Mouse (Mus musculus): Measurements from ENCODE around the gene Gm44805. TPM values are rescaled to one million over a fixed set of nuclear protein-coding genes. Genes with fewer than 3 reads are reported as not detected.
A peak's percentile ranks its signal among the peaks of the same experiment; 100 is the strongest.

Gm44805 gene
- total RNA-seq, 4 experiments from 2014 or later, result not detected

GRCm38 (mm10) chr7:19678901-19679300 lies 2.3 kb downstream of the Gm44805 start:
- no peak for DNase-seq (ENCODE audit: low spot score in 2 of 2)

- no peak for DNase-seq (ENCODE audit: low spot score in 2 of 2)
Measured at GRCm38 (mm10) chr7:19677872-19678271, 3.4 kb downstream of the Gm44805 start, which contains the start of gene Apoc2. Gene Apoc2, minus strand, starts transcription at chr7:19677941.

GRCm38 (mm10) chr7:19676662-19677061 lies 4.6 kb downstream of the Gm44805 start:
- DNase-seq (ENCODE audit: low spot score in 2 of 2), result no peak

- DNase-seq (ENCODE audit: low spot score in 2 of 2), result no peak
Measured at GRCm38 (mm10) chr7:19675824-19676223, 5.4 kb downstream of the Gm44805 start.

DNA sequence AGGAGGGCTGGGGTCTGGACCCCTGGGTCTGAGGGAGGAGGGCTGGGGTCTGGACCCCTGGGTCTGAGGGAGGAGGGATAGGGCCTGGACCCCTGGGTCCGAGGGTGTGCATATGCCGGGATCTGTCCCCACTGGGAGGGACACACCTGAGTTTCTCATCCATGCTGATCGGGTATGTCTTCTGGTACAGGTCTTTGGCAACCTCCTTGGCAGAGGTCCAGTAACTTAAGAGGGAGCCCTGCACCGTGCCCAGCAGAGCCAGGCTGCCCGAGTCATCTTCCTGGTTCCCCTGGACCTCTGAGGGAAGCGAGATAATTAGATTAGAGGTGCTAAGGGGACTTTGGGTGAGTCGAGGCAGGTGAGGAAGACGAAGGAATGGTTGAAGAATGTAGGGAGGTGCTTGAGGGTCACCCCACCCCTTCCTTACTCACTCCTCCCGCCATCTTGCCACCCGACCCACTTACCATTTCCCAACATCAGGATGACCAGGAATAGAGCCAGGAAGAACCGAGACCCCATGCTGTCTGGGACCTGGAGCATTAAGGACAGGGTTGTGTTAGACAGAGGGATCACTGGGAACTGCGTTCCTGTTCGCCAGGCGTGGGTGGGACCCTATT lies 8.0 kb downstream of the Gm44805 start:
- DNase-seq (ENCODE audit: low spot score in 2 of 2), result no peak

DNA sequence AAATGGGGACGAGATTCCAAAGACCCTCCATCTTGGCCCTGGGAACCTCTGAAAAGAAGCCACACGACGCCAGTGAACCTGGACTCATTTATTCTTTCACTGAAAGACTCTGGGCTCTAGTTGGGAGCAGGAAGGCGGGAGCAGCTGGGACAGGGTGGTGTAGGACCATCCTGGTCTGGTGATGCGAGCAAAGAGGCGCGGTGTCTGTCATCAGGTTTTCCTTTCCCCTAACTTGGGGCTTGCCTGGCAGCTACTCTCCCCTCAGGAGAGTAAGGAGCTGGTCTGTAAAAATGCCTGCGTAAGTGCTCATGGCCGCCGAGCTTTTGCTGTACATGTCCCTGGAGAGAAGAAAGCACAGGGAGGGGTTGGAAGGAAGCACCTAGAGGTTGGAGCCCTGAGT lies 9.7 kb downstream of the Gm44805 start:
- DNase-seq (ENCODE audit: low spot score in 2 of 2), result no peak

DNA sequence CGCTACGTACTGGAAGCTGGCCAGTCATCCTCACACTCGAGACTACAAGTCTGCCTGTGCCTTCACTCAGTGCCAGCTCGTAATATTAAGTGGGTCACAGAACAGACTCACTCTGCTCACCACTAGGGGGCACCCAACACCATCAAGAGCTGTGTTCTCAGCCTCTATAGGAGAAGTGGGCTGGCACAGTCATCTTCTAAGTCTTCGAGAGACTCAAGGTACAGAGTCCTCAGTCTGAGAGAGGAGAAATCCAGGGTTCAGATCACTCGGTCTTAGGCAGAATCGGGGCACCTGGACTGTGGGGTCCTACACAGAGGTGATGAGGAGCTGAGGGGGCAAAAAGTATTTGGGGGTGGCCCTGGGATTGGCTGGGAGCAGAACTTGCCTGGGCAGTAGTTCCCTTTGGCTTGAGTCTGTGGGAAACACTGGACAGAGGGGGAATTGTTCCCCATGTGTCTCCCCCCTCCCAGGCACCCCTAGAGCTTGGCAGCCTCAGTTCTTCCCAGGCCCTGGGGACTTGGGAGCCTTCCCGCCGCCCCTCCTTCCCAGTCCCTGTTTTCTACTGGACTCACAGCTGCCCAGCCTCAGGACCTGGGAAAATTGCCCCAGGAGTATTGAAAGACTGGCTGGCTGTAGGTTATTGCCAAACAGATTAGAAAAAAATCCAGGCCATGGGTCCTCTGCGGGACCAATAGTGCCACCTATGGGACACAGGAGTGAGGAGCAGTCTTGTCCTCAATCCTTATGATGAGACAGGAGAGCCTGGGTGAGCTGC lies 12.1 kb downstream of the Gm44805 start:
- DNase-seq (ENCODE audit: low spot score in 2 of 2), result peak; percentile 89 to 90

- DNase-seq (ENCODE audit: low spot score in 2 of 2), result no peak
Measured at GRCm38 (mm10) chr7:19667434-19667833, 13.8 kb downstream of the Gm44805 start.

DNA sequence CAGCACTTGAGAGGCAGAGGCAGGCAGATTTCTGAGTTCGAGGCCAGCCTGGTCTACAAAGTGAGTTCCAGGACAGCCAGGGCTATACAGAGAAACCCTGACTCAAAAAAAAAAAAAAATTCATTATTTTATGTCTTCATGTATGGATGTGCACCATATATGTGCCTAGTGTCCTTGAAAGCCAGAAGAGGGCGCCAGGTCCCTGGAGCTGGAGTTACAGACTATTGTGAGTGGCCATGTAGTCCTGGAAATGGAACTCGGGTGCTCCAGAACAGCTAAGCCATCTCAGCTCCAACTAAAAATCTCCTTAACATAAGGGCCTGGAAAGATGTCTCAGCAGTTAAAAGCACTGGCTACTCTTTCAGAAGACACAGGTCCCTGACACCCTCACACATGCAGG lies 14.5 kb downstream of the Gm44805 start:
- DNase-seq (ENCODE audit: low spot score in 2 of 2), result no peak

DNA sequence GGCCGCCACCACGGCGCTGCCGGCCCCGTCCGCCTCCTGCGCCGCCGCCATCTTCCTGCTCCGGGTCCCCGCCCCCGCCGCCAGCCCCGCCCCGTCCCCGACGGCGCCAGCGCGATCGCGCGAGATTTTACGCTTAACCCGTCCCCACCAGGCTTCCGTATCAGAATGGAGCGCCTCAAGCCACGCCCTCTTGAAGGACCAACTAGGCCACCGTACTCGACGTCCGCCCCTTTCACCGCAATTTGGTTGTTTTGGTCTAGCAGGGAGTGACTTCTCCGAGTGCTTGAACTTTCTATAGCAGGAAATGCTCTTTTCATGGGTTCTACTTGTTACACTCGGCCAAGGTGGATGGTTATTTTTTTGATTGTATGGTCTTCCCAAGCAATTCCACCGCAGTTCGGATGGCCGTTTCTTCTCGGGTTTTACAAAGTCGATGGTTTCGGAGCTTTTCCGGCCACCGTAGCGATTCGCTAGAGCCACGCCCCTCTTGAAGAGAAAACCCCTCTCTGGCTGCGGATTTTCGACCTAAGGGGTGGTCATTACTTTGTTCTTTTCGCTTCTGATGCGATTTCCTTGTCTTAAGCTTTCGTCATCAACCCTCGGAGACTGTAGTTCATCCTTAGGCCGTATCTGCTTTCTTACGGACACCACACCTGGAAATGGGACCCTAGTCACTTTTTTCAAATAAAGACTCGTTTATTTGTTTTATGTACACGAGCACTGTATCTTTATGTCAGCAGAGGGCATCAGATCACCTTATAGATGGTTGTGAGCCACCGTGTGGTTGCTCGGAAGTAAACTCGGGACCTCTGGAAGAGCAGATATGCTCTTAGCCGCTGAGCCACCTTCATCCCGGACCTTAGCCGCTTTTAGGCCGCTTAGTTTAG lies 16.0 kb downstream of the Gm44805 start, which contains the start of gene Clptm1:
Gene Clptm1 (minus strand): TSS at position 79 of the 887 bp plus-strand sequence.
- DNase-seq (ENCODE audit: low spot score in 2 of 2), result peak; percentile 93 to 94

DNA sequence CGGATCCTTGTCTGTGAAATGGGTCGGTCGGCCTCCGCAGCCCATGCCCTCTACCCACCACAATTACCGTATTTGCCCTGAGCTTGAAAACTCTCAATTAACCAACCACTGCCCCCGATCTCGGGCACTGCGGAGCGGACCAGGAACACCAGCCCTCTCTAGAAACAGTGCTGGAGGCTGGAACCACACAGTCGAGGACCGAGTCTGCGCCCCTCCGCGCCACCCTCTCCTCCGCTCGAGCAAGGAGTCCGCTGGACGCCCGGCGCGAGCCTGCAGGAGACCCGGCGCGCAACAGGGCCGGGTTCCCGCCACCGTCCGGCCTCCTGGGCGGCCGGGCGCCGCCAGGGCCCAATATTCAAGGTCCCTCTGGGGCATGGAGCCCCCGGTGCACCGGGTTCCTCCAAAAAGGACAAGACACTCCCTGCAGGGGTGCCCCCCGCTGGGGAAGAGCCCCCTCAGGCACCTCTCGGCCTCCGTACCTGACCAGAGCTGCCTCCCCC lies 16.7 kb downstream of the Gm44805 start:
- no peak for DNase-seq (ENCODE audit: low spot score in 2 of 2)

DNA sequence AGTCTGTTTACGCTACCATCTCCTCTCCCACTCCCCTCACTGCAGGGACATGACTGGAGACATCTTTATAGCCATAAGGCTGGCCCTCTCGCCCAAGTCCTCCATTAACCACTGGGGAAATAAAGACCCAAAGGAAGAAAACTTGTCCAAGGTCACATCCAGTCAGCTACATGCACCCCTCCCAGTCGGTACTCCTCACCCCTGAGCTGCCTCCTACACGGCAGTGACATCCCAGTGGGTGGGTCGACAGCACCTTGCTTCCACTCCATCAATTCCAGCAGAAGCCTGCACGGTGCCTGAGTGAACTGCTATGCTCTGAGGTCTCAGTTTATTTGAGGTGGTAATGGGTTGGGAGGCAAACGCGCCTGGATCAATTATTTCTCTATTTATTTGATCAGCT lies 17.3 kb downstream of the Gm44805 start:
- DNase-seq (ENCODE audit: low spot score in 2 of 2), result no peak

- no peak for DNase-seq (ENCODE audit: low spot score in 2 of 2)
Measured at GRCm38 (mm10) chr7:19652614-19653013, 28.6 kb downstream of the Gm44805 start.

DNA sequence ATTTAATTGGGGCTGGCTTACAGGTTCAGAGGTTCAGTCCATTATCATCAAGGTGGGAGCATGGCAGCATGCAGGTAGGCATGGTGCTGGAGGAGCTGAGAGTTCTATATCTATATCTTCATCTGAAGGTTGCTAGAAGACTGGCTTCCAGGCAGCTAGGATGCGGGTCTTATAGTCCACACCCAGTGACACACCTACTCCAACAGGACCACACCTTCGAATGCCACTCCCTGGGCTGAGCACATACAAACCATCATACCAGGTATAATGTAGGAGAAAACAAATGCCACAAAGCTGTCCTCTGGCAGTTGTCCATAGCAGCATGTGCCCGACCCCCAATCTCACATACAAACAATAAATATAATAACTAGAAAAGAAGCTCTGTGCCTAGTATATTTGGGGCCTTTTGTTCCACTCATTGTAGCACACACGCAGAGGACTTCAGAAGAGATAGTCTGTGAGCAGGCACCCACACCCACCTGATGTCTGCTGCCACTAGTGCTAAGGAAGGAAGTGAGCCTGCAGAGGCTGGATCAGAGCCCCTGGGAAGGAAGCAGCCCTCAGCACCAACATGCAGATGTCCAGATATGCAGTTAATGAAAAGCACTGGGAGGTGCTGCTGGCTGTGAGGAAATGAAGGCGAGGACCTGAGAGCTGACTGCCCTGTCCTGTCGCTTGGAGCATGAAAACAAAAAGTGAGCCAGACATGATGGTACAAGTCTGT lies 30.0 kb downstream of the Gm44805 start:
- DNase-seq (ENCODE audit: low spot score in 2 of 2), result no peak

GRCm38 (mm10) chr7:19641223-19641622 lies 40.0 kb downstream of the Gm44805 start:
- DNase-seq (ENCODE audit: low spot score in 2 of 2), result no peak

DNA sequence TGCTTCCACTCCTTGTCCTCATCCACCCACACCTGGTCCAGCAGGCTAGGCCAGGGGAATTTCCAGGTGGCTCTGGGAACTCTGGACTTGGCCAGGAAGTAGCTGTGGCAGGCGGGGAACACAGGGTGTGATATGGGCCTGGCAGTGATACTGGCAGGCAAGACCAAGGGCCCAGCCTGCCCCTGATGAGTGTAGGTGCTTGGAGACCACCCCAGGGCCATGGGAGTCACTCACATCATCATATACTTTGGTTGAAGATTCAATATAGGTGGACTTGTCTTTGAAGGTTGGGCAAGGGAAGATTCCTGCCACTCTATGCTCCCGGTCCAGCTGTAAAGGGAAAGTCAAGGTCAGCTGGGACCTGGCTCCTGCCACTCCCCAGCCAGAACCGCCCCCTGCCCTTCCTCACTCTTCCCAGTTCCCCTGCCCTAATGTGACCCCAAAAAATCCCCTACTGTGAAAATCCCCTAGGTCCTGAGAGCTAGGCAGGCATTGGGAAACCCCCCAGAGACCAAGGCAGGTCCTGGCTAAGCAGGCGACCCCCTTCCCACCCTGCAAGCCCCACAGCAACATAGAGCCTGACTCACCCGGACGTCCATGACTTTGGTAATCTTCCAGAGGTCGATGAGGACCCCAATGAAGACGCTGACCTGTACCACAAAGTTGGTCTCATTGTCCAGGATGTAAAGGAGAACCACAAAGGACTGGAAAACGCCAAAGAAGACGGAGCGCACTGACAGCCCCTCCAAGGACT lies 46.0 kb downstream of the Gm44805 start:
- DNase-seq (ENCODE audit: low spot score in 2 of 2), result no peak

- DNase-seq (ENCODE audit: low spot score in 2 of 2), result peak; percentile 64 to 72
Measured at GRCm38 (mm10) chr7:19634591-19634990, 46.6 kb downstream of the Gm44805 start.

GRCm38 (mm10) chr7:19633855-19634254 lies 47.4 kb downstream of the Gm44805 start:
- DNase-seq (ENCODE audit: low spot score in 2 of 2), result no peak

DNA sequence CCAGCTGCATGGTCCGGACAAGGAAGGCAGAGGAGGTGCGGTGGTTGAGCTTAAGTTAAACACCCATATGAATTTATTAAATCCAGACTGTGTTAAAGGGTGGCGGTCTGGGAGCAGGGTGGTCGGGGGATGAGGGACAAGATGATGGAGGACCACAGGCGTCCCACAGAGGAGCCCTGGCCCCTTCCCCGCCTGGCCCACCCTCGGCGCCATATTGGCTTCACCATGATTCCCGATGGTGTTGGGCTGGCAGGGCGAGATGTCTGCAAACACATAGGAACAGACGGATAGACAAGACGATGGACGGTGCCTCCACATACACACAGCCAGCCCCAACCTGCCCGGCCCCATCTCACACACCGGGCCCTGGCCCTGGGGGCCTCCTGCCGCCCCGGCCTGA lies 48.0 kb downstream of the Gm44805 start:
- no peak for DNase-seq (ENCODE audit: low spot score in 2 of 2)

- DNase-seq (ENCODE audit: low spot score in 2 of 2), result no peak
Measured at GRCm38 (mm10) chr7:19632720-19633119, 48.5 kb downstream of the Gm44805 start.

Measured in gastrocnemius, adult 8-10 months (tissue).